Mouse (Mus musculus) heart, embryonic 15.5 days (tissue): ENCODE measurements around the gene Dock3. TPM values are rescaled to one million over a fixed set of nuclear protein-coding genes. Genes with fewer than 3 reads are reported as not detected.

Experiments
- ATAC-seq: fragments of 200-750 bp; cut with Nextera tagmentation; replicated peaks from 2 replicates; pipeline ENCODE4 v1.8.0; 2017; ENCODE audit warnings: low read depth, moderate TSS enrichment; ENCODE audit not compliant: insufficient number of reproducible peaks, insufficient read depth, low FRiP score
- H3K27ac ChIP-seq: fragments of 300-500 bp; sonication (generic); 2 replicates; pipeline ENCODE4 v1.5.1; 2015; ENCODE audit warnings: mild to moderate bottlenecking, inconsistent platforms
- H3K27me3 ChIP-seq: fragments of 300-500 bp; sonication (generic); 2 replicates; pipeline ENCODE4 v1.6.1; 2015; ENCODE audit warnings: inconsistent platforms
- H3K36me3 ChIP-seq: fragments of 300-500 bp; sonication (generic); 2 replicates; pipeline ENCODE4 v1.6.1; 2015; ENCODE audit warnings: mild to moderate bottlenecking, inconsistent platforms
- H3K4me1 ChIP-seq: fragments of 300-500 bp; sonication (generic); replicated peaks from 2 replicates; pipeline ENCODE4 v1.6.1; 2015; ENCODE audit warnings: inconsistent platforms
- H3K4me2 ChIP-seq: fragments of 300-500 bp; sonication (generic); 2 replicates; pipeline ENCODE4 v1.6.1; 2015; ENCODE audit warnings: inconsistent platforms, mild to moderate bottlenecking, moderate library complexity
- H3K4me3 ChIP-seq: fragments of 300-500 bp; sonication (generic); 2 replicates; pipeline ENCODE4 v1.5.1; 2015; ENCODE audit warnings: mild to moderate bottlenecking, inconsistent platforms
- H3K9ac ChIP-seq: fragments of 300-500 bp; sonication (generic); 2 replicates; pipeline ENCODE4 v1.6.1; 2015; ENCODE audit warnings: mild to moderate bottlenecking, inconsistent platforms
- H3K9me3 ChIP-seq: fragments of 300-500 bp; sonication (generic); replicated peaks from 2 replicates; pipeline ENCODE4 v1.6.1; 2016; ENCODE audit warnings: inconsistent platforms
- WGBS: fragments of 180-500 bp; shearing (Covaris S2); methylation state at CpG from one replicate; pipeline ENCODE4 v1.1.7; 2015; ENCODE audit warnings: mixed read lengths; 5-methylcytosine and 5-hydroxymethylcytosine counted together
- polyA plus RNA-seq: library from polyadenylated mRNA; unstranded; fragments of >200 nt; fragmentation: Nextera tagmentation; extraction: Ambion mirVana; gene quantifications from 2 replicates; pipeline ENCODE4 v1.2.1, GENCODE M21; 2015

Gene Dock3
- polyA plus RNA-seq, 1 experiment from 2014 or later: 0.11 TPM

DNA sequence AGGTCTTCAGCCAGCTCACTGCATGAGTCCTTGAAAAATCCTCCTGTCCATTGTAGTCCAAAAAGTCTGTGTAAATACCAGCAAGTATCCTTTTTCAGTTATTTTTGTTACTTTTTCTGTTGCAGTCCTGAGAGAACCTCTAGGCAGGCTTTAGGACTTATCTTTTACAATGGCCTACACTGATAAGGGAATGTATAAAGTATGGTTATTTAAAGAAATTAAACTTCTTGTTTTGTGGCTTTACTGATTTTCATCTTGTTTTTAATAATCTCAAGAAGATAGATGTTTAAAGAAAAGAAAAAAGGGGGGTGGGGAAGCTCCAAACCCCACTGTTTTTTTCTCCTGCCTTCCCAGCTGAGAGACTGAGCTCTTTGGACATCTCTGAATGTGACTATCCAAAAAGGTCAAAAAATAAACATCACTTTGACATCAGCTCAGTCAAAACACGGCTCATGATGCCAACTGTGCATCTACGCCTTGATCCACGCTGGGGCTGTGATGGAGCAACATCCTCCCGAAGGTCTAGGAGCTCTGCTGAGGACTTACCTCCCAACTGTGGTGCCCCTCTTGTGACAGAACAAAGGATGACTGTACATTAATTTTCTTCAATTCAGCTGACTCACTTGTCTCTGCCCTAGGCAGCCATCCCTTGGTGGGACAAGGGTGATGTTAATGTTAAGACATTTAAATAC lies 328.5 kb downstream of the Dock3 start:
- no peak overlapping the region for H3K9ac ChIP-seq
- H3K36me3 ChIP-seq: no peaks in the 10 kb centered on the region
- no peaks in the 10 kb centered on the region for H3K9me3 ChIP-seq
- H3K4me3 ChIP-seq: no peak overlapping the region
- H3K4me2 ChIP-seq: no peak overlapping the region
- H3K4me1 ChIP-seq: no peaks in the 10 kb centered on the region
- WGBS: 64% methylated on average over 4 of the region's 4 CpGs
- H3K27me3 ChIP-seq: no peaks in the 10 kb centered on the region
- ATAC-seq: no peak
- no peak overlapping the region for H3K27ac ChIP-seq

DNA sequence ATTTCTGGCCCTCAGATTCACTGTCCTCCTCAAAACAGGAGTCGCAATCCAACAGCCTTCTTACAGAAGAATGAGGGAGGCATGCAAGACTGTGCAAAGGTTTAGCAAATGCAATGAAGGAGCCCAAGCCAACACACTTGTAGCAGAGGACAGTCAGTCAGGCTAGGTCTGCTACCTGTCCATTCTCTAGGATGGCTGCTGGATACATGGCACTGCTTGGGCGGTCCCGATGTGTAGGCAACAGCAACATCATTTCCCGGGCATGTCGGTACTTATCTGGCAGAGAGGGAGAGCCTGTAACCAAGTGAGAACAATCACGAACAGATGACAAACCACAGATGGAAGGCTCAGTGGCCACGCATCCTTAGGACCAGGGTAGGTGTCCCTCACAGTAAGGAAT lies 330.1 kb downstream of the Dock3 start:
- Histone ChIP-seq H3K9ac (no peak overlapping the region), H3K4me1 (no peaks in the 10 kb centered on the region), H3K9me3 (no peaks in the 10 kb centered on the region), H3K27ac (no peak overlapping the region), H3K27me3 (no peaks in the 10 kb centered on the region), H3K4me2 (no peak overlapping the region), H3K4me3 (no peak overlapping the region), H3K36me3 (no peaks in the 10 kb centered on the region)
- no peak for ATAC-seq
- 80% methylated on average over 7 of the region's 7 CpGs for WGBS

DNA sequence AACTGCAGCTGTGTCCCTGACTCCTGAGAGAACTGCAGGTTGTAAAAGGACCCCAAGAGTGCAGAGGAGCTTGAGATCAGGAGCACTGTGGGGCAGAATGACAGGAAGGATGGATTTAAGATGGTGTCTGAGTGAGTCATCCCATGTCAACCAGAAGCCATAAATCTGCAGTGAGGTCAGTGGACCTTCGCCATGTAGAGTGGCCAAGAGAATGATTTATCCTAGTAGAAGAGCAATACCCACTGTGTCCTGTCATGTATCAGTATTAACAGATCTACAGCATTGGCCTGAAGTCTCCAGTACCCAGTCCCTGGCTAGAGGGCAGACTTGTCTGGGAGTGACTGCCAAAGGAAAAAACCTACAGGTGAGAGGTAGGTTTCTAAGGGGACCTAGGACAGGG lies 332.8 kb downstream of the Dock3 start:
- Histone ChIP-seq H3K27me3 (no peaks in the 10 kb centered on the region), H3K4me3 (no peak overlapping the region), H3K9ac (no peak overlapping the region), H3K36me3 (no peaks in the 10 kb centered on the region), H3K4me2 (no peak overlapping the region), H3K4me1 (no peaks in the 10 kb centered on the region), H3K27ac (no peak overlapping the region), H3K9me3 (no peaks in the 10 kb centered on the region)
- 82% methylated on average over 1 of the region's 1 CpGs for WGBS
- no peak for ATAC-seq

DNA sequence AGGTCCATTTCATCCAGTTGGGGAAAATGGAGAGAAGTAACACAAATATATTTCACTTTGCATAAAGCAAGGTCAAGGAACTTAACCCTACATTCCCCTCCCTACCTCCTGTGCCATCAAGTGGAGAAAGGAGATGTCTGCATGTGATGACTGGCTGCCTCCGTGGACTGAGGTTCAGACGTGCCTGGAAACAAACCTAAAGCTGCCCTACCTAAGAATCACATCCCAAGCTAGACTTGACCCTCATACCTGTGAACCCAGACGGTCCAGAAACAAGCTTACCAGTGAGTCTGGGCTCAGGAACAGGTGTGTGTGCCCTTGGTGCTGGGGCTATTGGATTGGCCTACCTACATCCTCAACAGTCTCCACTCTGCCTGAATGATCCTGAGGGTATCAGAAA lies 338.4 kb downstream of the Dock3 start:
- no peak overlapping the region for H3K4me3 ChIP-seq
- no peak overlapping the region for H3K9ac ChIP-seq
- WGBS: 74% methylated on average over 3 of the region's 3 CpGs
- peaks cover 24% of the 10 kb centered on the region for H3K4me1 ChIP-seq
- H3K27ac ChIP-seq: no peak overlapping the region
- H3K9me3 ChIP-seq: no peaks in the 10 kb centered on the region
- H3K4me2 ChIP-seq: no peak overlapping the region
- peaks cover 22% of the 10 kb centered on the region for H3K36me3 ChIP-seq
- no peaks in the 10 kb centered on the region for H3K27me3 ChIP-seq
- no peak for ATAC-seq

DNA sequence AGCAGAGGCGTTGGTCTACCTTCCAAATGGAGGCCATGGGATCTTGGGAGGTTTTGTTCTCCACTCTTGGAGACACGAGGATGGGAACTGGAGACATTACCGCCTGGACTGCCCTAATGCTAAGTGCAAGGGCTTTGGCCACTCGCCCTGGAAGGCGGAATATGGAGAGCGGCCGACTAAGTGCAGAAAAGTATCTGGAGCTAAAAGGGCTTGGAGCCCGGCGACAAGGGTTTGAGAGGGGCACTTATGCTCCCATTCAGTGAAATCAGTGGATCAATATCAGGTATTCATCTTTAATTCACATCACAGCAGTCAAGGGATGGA lies 339.2 kb downstream of the Dock3 start:
- Histone ChIP-seq H3K4me2 (peak overlapping the region; percentile 85), H3K27me3 (no peaks in the 10 kb centered on the region), H3K9me3 (no peaks in the 10 kb centered on the region), H3K4me3 (peak overlapping the region; percentile 94), H3K9ac (peak overlapping the region; percentile 72), H3K36me3 (peaks cover 24% of the 10 kb centered on the region), H3K4me1 (peaks cover 26% of the 10 kb centered on the region), H3K27ac (peak overlapping the region; percentile 97)
- under 1% methylated on average over 9 of the region's 9 CpGs for WGBS
- ATAC-seq: no peak

DNA sequence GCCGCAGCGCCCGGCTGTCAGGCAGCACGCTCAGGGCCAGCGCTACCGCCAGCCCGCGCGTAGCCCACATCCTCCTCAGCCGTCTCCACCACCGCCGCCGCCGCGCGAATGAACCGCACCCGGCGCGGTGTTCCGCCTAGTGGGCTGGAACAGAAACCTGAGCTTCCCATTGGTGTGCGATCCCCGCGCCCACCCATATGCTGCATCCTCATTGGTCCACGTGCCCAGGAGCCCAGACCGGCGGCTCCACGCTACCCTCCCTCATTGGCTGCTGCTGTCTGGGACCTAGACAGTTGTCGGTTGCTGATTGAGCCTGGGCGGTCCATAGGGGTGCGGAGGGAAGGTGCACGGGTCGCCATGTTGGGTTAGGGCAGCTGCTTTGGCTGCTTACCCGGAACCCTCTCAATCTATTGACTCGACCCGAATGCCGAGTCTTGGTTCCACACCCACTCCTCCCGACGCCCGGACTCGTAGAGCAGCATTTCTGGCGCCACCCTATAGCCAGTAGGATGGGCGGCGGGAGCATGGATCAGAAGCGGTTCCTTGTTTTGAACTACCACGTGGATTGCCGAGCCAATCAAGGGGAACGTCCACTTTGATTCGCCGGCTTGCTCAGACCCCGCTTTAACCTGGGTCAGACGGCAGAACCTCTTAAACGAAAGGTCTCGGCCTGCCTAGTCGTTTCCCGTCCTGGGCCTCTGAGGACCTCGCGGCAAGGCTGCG lies 339.7 kb downstream of the Dock3 start, which contains the start of gene Manf:
TSS of gene Manf (minus strand) at position 151 of the 723 bp plus-strand sequence.
- peak; percentile 98 for ATAC-seq
- peak within 1 kb of the TSS; percentile 94 for H3K4me3 ChIP-seq
- H3K9ac ChIP-seq: peak within 1 kb of the TSS; percentile 92
- peak within 1 kb of the TSS; percentile 97 for H3K27ac ChIP-seq
- H3K36me3 ChIP-seq: peaks cover 24% of the 10 kb centered on the region
- no peaks in the 10 kb centered on the region for H3K9me3 ChIP-seq
- peaks cover 29% of the 10 kb centered on the region for H3K4me1 ChIP-seq
- no peaks in the 10 kb centered on the region for H3K27me3 ChIP-seq
- peak within 1 kb of the TSS; percentile 85 for H3K4me2 ChIP-seq
- under 1% methylated on average over 59 of the region's 59 CpGs for WGBS

DNA sequence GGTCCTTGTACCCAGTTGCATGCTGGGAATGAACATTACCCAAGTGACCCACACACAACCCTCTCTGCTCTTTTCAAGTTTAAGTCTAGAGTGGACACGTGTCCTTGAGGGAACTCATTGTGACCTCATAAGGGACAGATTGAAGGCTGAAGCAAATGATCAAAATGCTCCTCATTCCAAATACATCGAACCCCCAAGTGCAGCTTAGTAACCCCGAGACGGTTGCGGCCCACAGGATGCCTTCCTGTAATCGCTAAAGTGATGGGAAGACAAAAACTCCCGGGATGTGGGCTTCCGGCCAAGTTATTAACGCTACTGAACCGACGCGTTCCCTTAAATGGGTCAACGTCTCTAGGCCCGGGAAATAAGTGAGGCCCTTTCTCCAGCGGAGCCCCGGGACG lies 340.4 kb downstream of the Dock3 start:
- Histone ChIP-seq H3K27ac (peak overlapping the region; percentile 85), H3K4me1 (peaks cover 29% of the 10 kb centered on the region), H3K36me3 (peaks cover 24% of the 10 kb centered on the region), H3K4me3 (peak overlapping the region; percentile 94), H3K27me3 (no peaks in the 10 kb centered on the region), H3K9ac (peak overlapping the region; percentile 92), H3K4me2 (peak overlapping the region; percentile 72), H3K9me3 (no peaks in the 10 kb centered on the region)
- under 1% methylated on average over 17 of the region's 17 CpGs for WGBS
- no peak for ATAC-seq

DNA sequence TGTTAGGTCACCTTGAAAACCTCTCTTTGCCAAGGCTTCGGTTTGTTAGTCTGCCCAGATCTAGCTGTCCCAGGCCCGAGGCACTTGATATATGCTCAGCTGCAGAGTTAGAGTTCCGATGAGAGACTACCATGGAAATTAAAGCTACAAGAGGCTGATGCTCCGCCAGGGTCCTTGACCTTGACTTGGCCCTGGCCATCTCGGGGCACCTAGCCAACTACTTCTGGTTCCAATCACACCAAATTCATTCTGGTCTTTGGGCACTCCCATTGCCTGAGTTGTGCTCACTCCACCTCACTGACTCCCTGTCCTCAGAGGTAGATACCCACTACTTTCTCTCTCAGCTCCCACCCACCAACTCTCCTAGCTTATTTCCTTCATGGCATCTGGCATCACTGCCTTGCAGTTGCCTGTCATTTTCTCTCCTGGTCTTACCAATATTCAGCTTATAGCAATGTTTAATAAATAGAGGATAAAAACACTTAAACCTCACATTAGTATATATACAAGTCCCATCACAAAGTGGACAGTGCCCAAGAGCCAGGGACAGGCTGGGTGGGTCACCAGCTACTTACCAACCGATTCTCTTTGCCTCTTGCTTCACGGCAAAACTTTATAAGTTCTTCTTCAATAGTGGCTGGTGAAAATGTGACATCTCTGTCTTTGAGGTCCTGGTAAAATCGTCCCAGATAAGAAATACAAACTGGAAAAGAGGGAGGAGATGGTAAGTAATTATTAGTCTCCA lies 341.0 kb downstream of the Dock3 start:
- Histone ChIP-seq H3K27ac (peak overlapping the region; percentile 85; the same call in 1 of the 2 replicates), H3K9ac (peak overlapping the region; percentile 92), H3K9me3 (no peaks in the 10 kb centered on the region), H3K36me3 (peaks cover 24% of the 10 kb centered on the region), H3K4me3 (peak overlapping the region; percentile 94), H3K4me1 (peaks cover 35% of the 10 kb centered on the region), H3K4me2 (peak overlapping the region; percentile 72), H3K27me3 (no peaks in the 10 kb centered on the region)
- 40% methylated on average over 8 of the region's 8 CpGs for WGBS
- ATAC-seq: no peak

DNA sequence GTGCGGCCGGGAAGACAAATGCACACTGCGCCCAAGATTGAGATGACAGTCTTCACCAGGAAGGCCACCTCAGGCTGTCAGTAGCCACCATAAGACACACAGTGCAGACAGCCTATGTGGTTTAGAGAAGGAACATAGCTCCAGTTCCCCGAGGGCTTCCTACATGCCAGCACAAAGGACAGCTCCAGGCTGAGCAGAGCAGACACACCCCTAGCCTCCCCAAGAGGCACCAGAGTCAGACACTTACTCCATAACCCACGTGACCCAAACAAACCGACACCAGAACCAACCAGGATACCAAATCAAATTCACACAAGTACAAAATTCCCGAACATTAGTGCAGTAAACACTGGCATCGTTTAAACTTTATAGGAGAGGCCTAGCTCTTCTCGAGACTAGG lies 342.4 kb downstream of the Dock3 start:
- 78% methylated on average over 9 of the region's 9 CpGs for WGBS
- Histone ChIP-seq H3K4me1 (peaks cover 48% of the 10 kb centered on the region), H3K4me3 (no peak overlapping the region), H3K27ac (no peak overlapping the region), H3K9ac (no peak overlapping the region), H3K27me3 (no peaks in the 10 kb centered on the region), H3K9me3 (no peaks in the 10 kb centered on the region), H3K4me2 (0 out of 2 replicates have a peak overlapping the region, but pooled peaks have one; percentile 72), H3K36me3 (peaks cover 27% of the 10 kb centered on the region)
- ATAC-seq: no peak

DNA sequence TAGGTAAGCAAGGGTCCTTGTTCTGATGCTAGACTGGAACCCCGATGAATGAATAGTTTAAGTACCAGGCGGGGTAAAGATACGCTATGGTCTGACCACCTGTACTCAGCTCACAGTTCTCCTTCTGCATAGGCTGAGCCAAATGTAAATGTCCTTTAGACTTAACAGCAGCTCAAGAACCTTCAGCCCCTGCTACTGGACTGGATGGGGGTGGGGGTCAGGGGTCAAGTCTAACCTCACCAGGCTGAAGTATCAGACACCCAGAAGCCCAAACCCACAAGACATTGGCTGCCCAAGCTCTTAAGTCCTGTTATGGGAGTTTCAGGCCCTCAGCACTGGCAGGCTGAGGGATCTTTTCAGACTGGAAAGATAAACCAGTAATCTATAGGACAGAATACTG lies 343.4 kb downstream of the Dock3 start:
- no peak for ATAC-seq
- 89% methylated on average over 3 of the region's 3 CpGs for WGBS
- Histone ChIP-seq H3K27ac (no peak overlapping the region), H3K36me3 (peaks cover 30% of the 10 kb centered on the region), H3K4me2 (no peak overlapping the region), H3K4me1 (peaks cover 56% of the 10 kb centered on the region), H3K9ac (no peak overlapping the region), H3K4me3 (no peak overlapping the region), H3K27me3 (no peaks in the 10 kb centered on the region), H3K9me3 (no peaks in the 10 kb centered on the region)
